ENCODE assay signal across 8 mouse cellular contexts in genomic region chr6:52221993-52222685, GRCm38 (mm10). TPM values are rescaled to one million over a fixed set of nuclear protein-coding genes. Genes with fewer than 3 reads are reported as not detected.
DNase-seq lines count a peak whose midpoint lies in the region; ATAC-seq and TF ChIP-seq lines count a peak whose summit lies in the region.

No protein-coding gene starts in this region.

- H3K9me3 ChIP-seq in lung, embryonic 16.5 days (ENCODE audit: control insufficient read depth, low read length): no peaks in the 10 kb centered on the region
- no peaks in the 10 kb centered on the region for H3K9me3 ChIP-seq in neural tube, embryonic 15.5 days (replicated peaks)

- H3K4me1 ChIP-seq in lung, embryonic 16.5 days (replicated peaks; ENCODE audit: control insufficient read depth, insufficient read depth, low read length): peaks cover 12% of the 10 kb centered on the region
- H3K4me1 ChIP-seq in neural tube, embryonic 15.5 days: peaks cover 52% of the 10 kb centered on the region
- peaks cover 8% of the 10 kb centered on the region for H3K4me1 ChIP-seq in thymus, adult 2 months (replicated peaks; ENCODE audit: control insufficient read depth, insufficient read depth, low read length)

- intact Hi-C loops in left cerebral cortex, postnatal 10 days (cut with DNase I): loop anchor here (2.0 to 10.0 kb wide), 3 partner anchors 350 to 1407 kb away; no protein-coding TSS in a partner anchor

- no peak for TF ChIP-seq CTCF in thymus, adult 2 months (IDR thresholded peaks at IDR 0.05; ENCODE audit: borderline replicate concordance, control insufficient read depth, extremely low read depth, insufficient read depth, low read length, poor library complexity)

- H3K27me3 ChIP-seq in lung, embryonic 16.5 days (ENCODE audit: control insufficient read depth, insufficient read depth, low read depth, low read length): peaks cover 93% of the 10 kb centered on the region
- no peaks in the 10 kb centered on the region for H3K27me3 ChIP-seq in neural tube, embryonic 15.5 days (replicated peaks)
- peaks cover 33% of the 10 kb centered on the region for H3K27me3 ChIP-seq in thymus, adult 2 months (ENCODE audit: control insufficient read depth, insufficient read depth, low read length)

- no peak overlapping the region for H3K27ac ChIP-seq in lung, embryonic 16.5 days (ENCODE audit: low read length)
- peak overlapping the region; percentile 100 for H3K27ac ChIP-seq in neural tube, embryonic 15.5 days (replicated peaks)
- H3K27ac ChIP-seq in thymus, adult 2 months (ENCODE audit: control insufficient read depth, insufficient read depth, low read length): no peak overlapping the region

- no peaks in the 10 kb centered on the region for H3K36me3 ChIP-seq in lung, embryonic 16.5 days (ENCODE audit: control insufficient read depth, insufficient read depth, low read length)
- H3K36me3 ChIP-seq in neural tube, embryonic 15.5 days: no peaks in the 10 kb centered on the region
- no peaks in the 10 kb centered on the region for H3K36me3 ChIP-seq in thymus, adult 2 months (ENCODE audit: control insufficient read depth, insufficient read depth, low read length)

- WGBS in lung, embryonic 16.5 days: 22% methylated on average over 21 of the region's 21 CpGs
- WGBS in neural tube, embryonic 15.5 days: 5% methylated on average over 21 of the region's 21 CpGs
- WGBS in thymus, adult 2 months: 20% methylated on average over 21 of the region's 21 CpGs

- TF ChIP-seq POLR2A in thymus, adult 2 months (IDR thresholded peaks at IDR 0.05; ENCODE audit: control insufficient read depth, extremely low read depth, insufficient read depth, low read length, poor library complexity): no peak

- H3K9ac ChIP-seq in lung, embryonic 16.5 days (ENCODE audit: low read length): peak overlapping the region; percentile 30; the same call in 1 of the 2 replicates
- peak overlapping the region; percentile 84 for H3K9ac ChIP-seq in neural tube, embryonic 15.5 days (replicated peaks)

- ATAC-seq in lung, embryonic 16.5 days (ENCODE audit: low read depth): no peak
- ATAC-seq in erythroid progenitor cell, adult 5-6 weeks (replicated peaks; ENCODE audit: low FRiP score, poor library complexity, severe bottlenecking): 0 out of 2 replicates have a peak, but pooled peaks have one; percentile 25
- no peak for ATAC-seq in neural tube, embryonic 15.5 days (ENCODE audit: low FRiP score)

- H3K4me3 ChIP-seq in lung, embryonic 16.5 days (ENCODE audit: low read length): peak overlapping the region; percentile 69
- peak overlapping the region; percentile 65 for H3K4me3 ChIP-seq in neural tube, embryonic 15.5 days (replicated peaks)
- H3K4me3 ChIP-seq in thymus, adult 2 months (ENCODE audit: control insufficient read depth, insufficient read depth, low read length): no peak overlapping the region

- DNase-seq in lung, postnatal 14 days: no peak
- DNase-seq in kidney, postnatal 4 days: peak; percentile 76 to 84
- no peak for DNase-seq in thymus, adult 2 months
- no peak for DNase-seq in retina, embryonic 14.5 days (ENCODE audit: low spot score)
- DNase-seq in left cerebral cortex, postnatal 10 days (ENCODE audit: extremely low spot score in 1 of 2, low spot score in 2 of 2): no peak

- peak overlapping the region; percentile 97 for H3K4me2 ChIP-seq in lung, embryonic 16.5 days (ENCODE audit: low read depth, low read length)
- peak overlapping the region; percentile 85 for H3K4me2 ChIP-seq in neural tube, embryonic 15.5 days

RNA-seq across cellular contexts. Expression of gene Hoxa7, which starts 0.5 kb away (rescaled TPM):
- polyA plus RNA-seq in lung, embryonic 16.5 days (2015; fragmentation: Nextera tagmentation; extraction: Ambion mirVana): 5.8 and 6.9 TPM in 2 replicates
- total RNA-seq in erythroid progenitor cell, adult 5-6 weeks (2015; ENCODE audit: low replicate concordance): 1.1 and 8.4 TPM in 2 replicates
- 1.3 and 3.8 TPM in 2 replicates for total RNA-seq in erythroid progenitor cell, adult 5-6 weeks (2017; ENCODE audit: low replicate concordance)
- 86.8 and 109 TPM in 2 replicates for polyA plus RNA-seq in neural tube, embryonic 15.5 days (2015; fragmentation: Nextera tagmentation; extraction: Ambion mirVana)
- 2.5 and 3.4 TPM in 2 replicates for polyA plus RNA-seq in thymus, adult 2 months (2012; rRNA removed)
- not detected for total RNA-seq in left cerebral cortex, postnatal 10 days (2021)

RNA-seq across cellular contexts. Expression of gene Hoxa9, which starts 8.8 kb away (rescaled TPM):
- 0.06 and 0.41 TPM in 2 replicates for polyA plus RNA-seq in lung, embryonic 16.5 days (2015; fragmentation: Nextera tagmentation; extraction: Ambion mirVana)
- total RNA-seq in erythroid progenitor cell, adult 5-6 weeks (2015; ENCODE audit: low replicate concordance): 0.36 and 0.84 TPM in 2 replicates
- total RNA-seq in erythroid progenitor cell, adult 5-6 weeks (2017; ENCODE audit: low replicate concordance): 4.5 TPM in 1 of 2 replicates, not detected in the other
- 64.3 and 77.5 TPM in 2 replicates for polyA plus RNA-seq in neural tube, embryonic 15.5 days (2015; fragmentation: Nextera tagmentation; extraction: Ambion mirVana)
- 0.26 and 0.56 TPM in 2 replicates for polyA plus RNA-seq in thymus, adult 2 months (2012; rRNA removed)
- total RNA-seq in left cerebral cortex, postnatal 10 days (2021): not detected

RNA-seq across cellular contexts. Expression of gene Gm28308, which starts 9.0 kb away (rescaled TPM):
- not detected in 2 replicates for polyA plus RNA-seq in lung, embryonic 16.5 days (2015; fragmentation: Nextera tagmentation; extraction: Ambion mirVana)
- total RNA-seq in erythroid progenitor cell, adult 5-6 weeks (2015; ENCODE audit: low replicate concordance): not detected in 2 replicates
- not detected in 2 replicates for total RNA-seq in erythroid progenitor cell, adult 5-6 weeks (2017; ENCODE audit: low replicate concordance)
- polyA plus RNA-seq in neural tube, embryonic 15.5 days (2015; fragmentation: Nextera tagmentation; extraction: Ambion mirVana): not detected in 2 replicates
- polyA plus RNA-seq in thymus, adult 2 months (2012; rRNA removed): 0.24 and 0.26 TPM in 2 replicates
- total RNA-seq in left cerebral cortex, postnatal 10 days (2021): not detected

RNA-seq across cellular contexts. Expression of gene Hoxa3, which starts 9.0 kb away (rescaled TPM):
- polyA plus RNA-seq in lung, embryonic 16.5 days (2015; fragmentation: Nextera tagmentation; extraction: Ambion mirVana): 6.6 and 7.6 TPM in 2 replicates
- not detected in 2 replicates for total RNA-seq in erythroid progenitor cell, adult 5-6 weeks (2015; ENCODE audit: low replicate concordance)
- total RNA-seq in erythroid progenitor cell, adult 5-6 weeks (2017; ENCODE audit: low replicate concordance): 0.45 TPM in 1 of 2 replicates, not detected in the other
- polyA plus RNA-seq in neural tube, embryonic 15.5 days (2015; fragmentation: Nextera tagmentation; extraction: Ambion mirVana): 10.7 and 14.6 TPM in 2 replicates
- polyA plus RNA-seq in thymus, adult 2 months (2012; rRNA removed): 3.5 and 3.6 TPM in 2 replicates
- total RNA-seq in left cerebral cortex, postnatal 10 days (2021): not detected

RNA-seq across cellular contexts. Expression of gene Hoxa6, which starts 13.6 kb away (rescaled TPM):
- polyA plus RNA-seq in lung, embryonic 16.5 days (2015; fragmentation: Nextera tagmentation; extraction: Ambion mirVana): 2.0 and 2.2 TPM in 2 replicates
- not detected in 2 replicates for total RNA-seq in erythroid progenitor cell, adult 5-6 weeks (2015; ENCODE audit: low replicate concordance)
- total RNA-seq in erythroid progenitor cell, adult 5-6 weeks (2017; ENCODE audit: low replicate concordance): not detected in 2 replicates
- 10.3 and 15.0 TPM in 2 replicates for polyA plus RNA-seq in neural tube, embryonic 15.5 days (2015; fragmentation: Nextera tagmentation; extraction: Ambion mirVana)
- polyA plus RNA-seq in thymus, adult 2 months (2012; rRNA removed): 0.39 and 0.46 TPM in 2 replicates
- not detected for total RNA-seq in left cerebral cortex, postnatal 10 days (2021)

Comparison
In these comparisons a context has a peak if more than half of its experiments do, and no peak if none do; other contexts are left out.
1. DNase-seq: peak in kidney, postnatal 4 days (2 of 2); none in lung, postnatal 14 days (single experiment), thymus, adult 2 months (single experiment), retina, embryonic 14.5 days (single experiment) and left cerebral cortex, postnatal 10 days (0 of 2).
2. RNA of gene Hoxa7, which starts 0.5 kb away (polyA plus RNA-seq): 86.8 to 109 TPM in neural tube, embryonic 15.5 days; 5.8 to 6.9 TPM in lung, embryonic 16.5 days and 2.5 to 3.4 TPM in thymus, adult 2 months; every median in the first group is over 10 times any median in the second.
3. RNA of gene Hoxa9, which starts 8.8 kb away (polyA plus RNA-seq): 64.3 to 77.5 TPM in neural tube, embryonic 15.5 days; 0.26 to 0.56 TPM in thymus, adult 2 months and 0.06 to 0.41 TPM in lung, embryonic 16.5 days; every median in the first group is over 10 times any median in the second.